Mouse (Mus musculus) midbrain, embryonic 12.5 days (tissue): ENCODE data around the gene 1700019N19Rik. TPM values are rescaled to one million over a fixed set of nuclear protein-coding genes. Genes with fewer than 3 reads are reported as not detected.

Experiments used
- ATAC-seq: fragments of 200-750 bp; cut with Nextera tagmentation; 2 replicates; pipeline ENCODE4 v1.8.0; 2017; ENCODE audit warnings: low read depth, moderate TSS enrichment, moderate library complexity; ENCODE audit not compliant: low FRiP score
- H3K27ac ChIP-seq: fragments of 300-500 bp; sonication (generic); replicated peaks from 2 replicates; pipeline ENCODE4 v1.5.1; 2016; ENCODE audit warnings: mild to moderate bottlenecking
- H3K27me3 ChIP-seq: fragments of 300-500 bp; sonication (generic); 2 replicates; pipeline ENCODE4 v1.6.1; 2016; ENCODE audit warnings: mild to moderate bottlenecking
- H3K36me3 ChIP-seq: fragments of 300-500 bp; sonication (generic); 2 replicates; pipeline ENCODE4 v1.6.1; 2016
- H3K4me1 ChIP-seq: fragments of 300-500 bp; sonication (generic); 2 replicates; pipeline ENCODE4 v1.6.1; 2016
- H3K4me2 ChIP-seq: fragments of 300-500 bp; sonication (generic); replicated peaks from 2 replicates; pipeline ENCODE4 v1.6.1; 2016; ENCODE audit warnings: mild to moderate bottlenecking, moderate library complexity
- H3K4me3 ChIP-seq: fragments of 300-500 bp; sonication (generic); 2 replicates; pipeline ENCODE4 v1.5.1; 2016; ENCODE audit warnings: mild to moderate bottlenecking
- H3K9ac ChIP-seq: fragments of 300-500 bp; sonication (generic); replicated peaks from 2 replicates; pipeline ENCODE4 v1.6.1; 2016; ENCODE audit warnings: mild to moderate bottlenecking, moderate library complexity
- H3K9me3 ChIP-seq: fragments of 300-500 bp; sonication (generic); 2 replicates; pipeline ENCODE4 v1.6.1; 2016; ENCODE audit warnings: mild to moderate bottlenecking
- WGBS: fragments of 180-500 bp; shearing (Covaris S2); methylation state at CpG from one replicate; pipeline ENCODE4 v1.1.7; 2016; 5-methylcytosine and 5-hydroxymethylcytosine counted together
- polyA plus RNA-seq: library from polyadenylated mRNA; unstranded; fragments of >200 nt; fragmentation: Nextera tagmentation; extraction: Ambion mirVana; gene quantifications from 2 replicates; pipeline ENCODE4 v1.2.1, GENCODE M21; 2016

1700019N19Rik gene
- polyA plus RNA-seq, 1 experiment from 2014 or later = not detected

DNA sequence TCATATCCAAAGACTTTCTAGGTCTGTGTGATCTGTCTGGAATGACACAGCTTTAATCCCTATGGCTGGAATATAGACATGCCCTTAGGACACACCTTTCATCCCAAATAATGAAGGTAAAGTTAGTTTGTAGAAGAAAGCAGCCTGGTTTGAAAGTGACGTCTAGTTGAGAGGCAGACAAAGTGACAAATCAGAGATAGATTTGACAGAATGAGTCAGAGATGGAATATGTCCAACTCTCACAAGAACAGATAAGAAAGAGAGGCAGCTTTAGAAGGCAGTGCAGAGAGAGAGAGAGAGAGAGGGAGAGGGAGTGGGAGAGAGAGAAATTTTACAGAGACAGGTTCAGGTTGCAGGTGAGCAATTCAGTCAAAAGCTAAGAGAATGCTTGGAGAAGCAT lies 30.1 kb upstream of the 1700019N19Rik start:
- 89% methylated on average over 1 of the region's 1 CpGs for WGBS
- H3K4me1 ChIP-seq = peaks cover 3% of the 10 kb centered on the region; the same call in 1 of the 2 replicates
- no peak overlapping the region for H3K4me3 ChIP-seq
- no peak overlapping the region for H3K4me2 ChIP-seq
- 0 out of 2 replicates have a peak, but pooled peaks cover 9% of the 10 kb centered on the region for H3K36me3 ChIP-seq
- H3K9me3 ChIP-seq = no peaks in the 10 kb centered on the region
- no peak overlapping the region for H3K27ac ChIP-seq
- ATAC-seq = no peak
- H3K27me3 ChIP-seq = no peaks in the 10 kb centered on the region
- no peak overlapping the region for H3K9ac ChIP-seq

DNA sequence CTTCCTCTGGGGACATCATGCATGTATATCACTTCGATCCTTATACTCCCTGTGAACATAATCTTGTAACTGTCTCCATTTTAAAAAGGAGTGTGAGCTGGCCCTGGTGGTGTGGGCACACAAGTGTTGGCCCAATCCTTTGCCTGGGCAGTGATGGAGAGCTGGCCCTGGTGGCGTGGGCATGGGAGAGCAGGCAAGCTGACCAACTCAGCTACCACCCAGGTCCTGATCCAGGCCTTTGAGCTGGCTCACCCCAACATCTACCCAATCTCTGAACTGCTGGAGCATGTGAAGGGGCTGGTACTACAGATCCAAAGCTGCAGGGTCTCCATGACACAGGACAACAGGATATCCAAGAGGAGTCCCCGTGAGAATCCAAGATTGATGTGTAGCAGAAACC lies 29.0 kb upstream of the 1700019N19Rik start:
- WGBS = 91% methylated on average over 3 of the region's 3 CpGs
- Histone ChIP-seq H3K9ac (no peak overlapping the region), H3K4me3 (no peak overlapping the region)

GRCm38 (mm10) chr19:58822454-58823200 lies 28.4 kb upstream of the 1700019N19Rik start:
- H3K4me2 ChIP-seq = no peak overlapping the region
- H3K27ac ChIP-seq = 0 out of 2 replicates have a peak overlapping the region, but pooled peaks have one; percentile 15
- no peaks in the 10 kb centered on the region for H3K9me3 ChIP-seq
- 76% methylated on average over 20 of the region's 20 CpGs for WGBS
- no peaks in the 10 kb centered on the region for H3K27me3 ChIP-seq
- 0 out of 2 replicates have a peak, but pooled peaks cover 3% of the 10 kb centered on the region for H3K4me1 ChIP-seq
- no peak for ATAC-seq
- H3K36me3 ChIP-seq = 0 out of 2 replicates have a peak, but pooled peaks cover 9% of the 10 kb centered on the region
- H3K9ac ChIP-seq = no peak overlapping the region
- H3K4me3 ChIP-seq = no peak overlapping the region

More for the DNA sequence above, 29.0 kb upstream of the 1700019N19Rik start:
- Histone ChIP-seq H3K4me2 (no peak overlapping the region), H3K4me1 (0 out of 2 replicates have a peak, but pooled peaks cover 3% of the 10 kb centered on the region), H3K9me3 (no peaks in the 10 kb centered on the region), H3K27ac (no peak overlapping the region), H3K36me3 (0 out of 2 replicates have a peak, but pooled peaks cover 9% of the 10 kb centered on the region), H3K27me3 (no peaks in the 10 kb centered on the region)
- no peak for ATAC-seq

GRCm38 (mm10) chr19:58818571-58819415 lies 24.5 kb upstream of the 1700019N19Rik start:
- WGBS = 81% methylated on average over 14 of the region's 14 CpGs
- Histone ChIP-seq H3K27me3 (no peaks in the 10 kb centered on the region), H3K27ac (no peak overlapping the region), H3K36me3 (no peaks in the 10 kb centered on the region), H3K4me2 (no peak overlapping the region), H3K9me3 (no peaks in the 10 kb centered on the region), H3K9ac (no peak overlapping the region), H3K4me1 (0 out of 2 replicates have a peak, but pooled peaks cover 3% of the 10 kb centered on the region), H3K4me3 (no peak overlapping the region)
- ATAC-seq = no peak

DNA sequence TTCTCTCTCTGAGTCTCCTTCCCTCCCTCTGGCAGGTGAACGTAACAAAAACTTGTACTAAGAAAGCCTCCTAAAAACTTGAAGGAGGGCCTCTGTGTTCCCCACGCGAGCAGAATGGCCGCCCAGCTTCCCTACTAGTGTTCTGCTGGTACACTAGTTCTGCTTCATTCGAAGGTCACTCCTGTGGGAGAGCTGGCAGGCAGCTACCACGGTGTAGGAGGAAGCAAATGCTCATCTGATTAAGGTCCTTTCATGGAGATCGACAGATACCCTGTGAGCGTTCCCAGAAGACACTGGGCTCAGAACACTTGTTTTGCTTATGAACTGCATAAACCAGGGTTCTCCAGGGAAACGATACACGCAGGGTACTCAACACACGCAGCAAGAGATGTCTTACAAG lies 23.1 kb upstream of the 1700019N19Rik start:
- Histone ChIP-seq H3K4me3 (no peak overlapping the region), H3K4me1 (0 out of 2 replicates have a peak, but pooled peaks cover under 1% of the 10 kb centered on the region), H3K9ac (no peak overlapping the region), H3K27me3 (no peaks in the 10 kb centered on the region), H3K4me2 (no peak overlapping the region), H3K27ac (no peak overlapping the region), H3K9me3 (no peaks in the 10 kb centered on the region), H3K36me3 (no peaks in the 10 kb centered on the region)
- 90% methylated on average over 11 of the region's 11 CpGs for WGBS
- ATAC-seq = no peak

DNA sequence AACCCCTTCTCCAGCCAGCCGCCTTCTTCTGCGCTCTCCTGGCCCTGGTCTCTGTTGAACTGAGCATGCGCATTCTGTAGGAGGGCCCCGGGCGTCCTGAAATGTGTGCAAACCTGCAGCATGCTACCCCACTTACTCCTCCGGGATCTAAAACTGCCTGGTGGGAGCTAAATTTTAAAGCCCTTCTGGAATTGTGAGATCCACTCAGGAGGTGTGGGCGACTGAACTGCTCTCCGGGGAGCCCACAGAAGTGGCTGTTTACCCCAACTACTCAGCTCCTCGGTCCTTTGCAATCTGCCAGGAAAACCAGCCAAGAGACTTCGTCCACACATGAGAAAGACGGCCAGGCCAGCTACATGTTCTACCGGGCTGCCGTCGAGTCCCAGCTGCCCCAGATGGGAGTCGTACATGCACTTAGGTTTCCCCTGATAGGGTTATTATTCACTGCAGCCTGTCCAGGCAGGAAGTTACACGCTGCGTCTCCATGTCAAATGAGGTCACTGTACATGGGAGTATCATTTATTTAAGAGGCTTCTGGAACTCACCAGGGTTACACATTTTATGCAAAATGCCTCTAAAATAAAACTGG lies 22.3 kb upstream of the 1700019N19Rik start:
- Histone ChIP-seq H3K36me3 (no peaks in the 10 kb centered on the region), H3K4me3 (no peak overlapping the region), H3K4me1 (no peaks in the 10 kb centered on the region), H3K27ac (no peak overlapping the region), H3K4me2 (no peak overlapping the region), H3K9me3 (no peaks in the 10 kb centered on the region), H3K9ac (no peak overlapping the region), H3K27me3 (no peaks in the 10 kb centered on the region)
- 84% methylated on average over 17 of the region's 17 CpGs for WGBS
- ATAC-seq = no peak

DNA sequence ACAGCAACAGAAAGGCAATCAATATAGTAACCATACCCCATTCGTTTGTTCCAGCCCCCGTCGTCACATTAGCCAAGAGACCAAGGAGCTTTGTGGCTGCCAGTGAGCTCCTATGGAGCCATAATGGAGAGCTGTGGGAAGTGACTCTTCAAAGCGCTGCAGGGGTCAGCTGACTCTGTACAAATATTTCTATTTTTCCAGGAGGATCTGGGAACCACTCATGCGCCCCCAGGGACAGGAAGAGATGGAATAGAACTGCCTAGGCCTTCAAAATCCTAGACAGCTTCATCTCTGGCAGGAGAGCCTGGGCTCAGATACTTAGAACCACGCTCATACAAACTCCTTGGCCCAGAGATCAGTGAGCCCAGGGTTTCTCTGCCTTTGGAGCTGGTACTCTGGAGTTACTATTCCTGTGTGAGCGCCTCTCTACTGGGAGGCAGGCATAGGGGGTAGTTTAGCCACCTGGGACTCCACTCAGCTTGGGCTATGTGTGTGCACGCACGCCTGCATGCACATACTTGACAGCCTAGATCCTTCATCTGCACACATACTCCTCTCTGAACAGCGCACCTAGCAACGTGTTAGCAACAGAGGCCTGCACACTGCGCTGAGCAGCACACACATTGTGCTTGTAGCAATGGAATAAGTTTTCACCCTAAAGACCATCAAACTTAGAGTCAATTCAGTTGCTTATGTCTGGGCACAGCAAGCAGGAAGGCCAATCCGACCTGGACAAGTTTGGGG lies 21.1 kb upstream of the 1700019N19Rik start:
- H3K36me3 ChIP-seq = no peaks in the 10 kb centered on the region
- no peaks in the 10 kb centered on the region for H3K4me1 ChIP-seq
- WGBS = 83% methylated on average over 13 of the region's 13 CpGs
- no peaks in the 10 kb centered on the region for H3K27me3 ChIP-seq
- ATAC-seq = no peak
- H3K9me3 ChIP-seq = no peaks in the 10 kb centered on the region
- no peak overlapping the region for H3K27ac ChIP-seq
- no peak overlapping the region for H3K4me3 ChIP-seq
- no peak overlapping the region for H3K9ac ChIP-seq
- H3K4me2 ChIP-seq = no peak overlapping the region

GRCm38 (mm10) chr19:58810536-58810935 lies 16.3 kb upstream of the 1700019N19Rik start:
- no peak overlapping the region for H3K4me2 ChIP-seq
- ATAC-seq = no peak

GRCm38 (mm10) chr19:58808864-58809263 lies 14.6 kb upstream of the 1700019N19Rik start:
- Histone ChIP-seq H3K4me3 (no peak overlapping the region), H3K27me3 (0 out of 2 replicates have a peak, but pooled peaks cover 8% of the 10 kb centered on the region), H3K4me2 (no peak overlapping the region), H3K27ac (no peak overlapping the region), H3K36me3 (0 out of 2 replicates have a peak, but pooled peaks cover 4% of the 10 kb centered on the region), H3K9me3 (no peaks in the 10 kb centered on the region), H3K9ac (no peak overlapping the region), H3K4me1 (no peaks in the 10 kb centered on the region)
- no peak for ATAC-seq
- WGBS = 74% methylated on average over 6 of the region's 6 CpGs

More at GRCm38 (mm10) chr19:58810536-58810935, 16.3 kb upstream of the 1700019N19Rik start:
- Histone ChIP-seq H3K4me3 (no peak overlapping the region), H3K9ac (no peak overlapping the region), H3K36me3 (no peaks in the 10 kb centered on the region), H3K9me3 (no peaks in the 10 kb centered on the region), H3K27ac (no peak overlapping the region), H3K27me3 (0 out of 2 replicates have a peak, but pooled peaks cover 4% of the 10 kb centered on the region), H3K4me1 (no peaks in the 10 kb centered on the region)
- 85% methylated on average over 5 of the region's 5 CpGs for WGBS

GRCm38 (mm10) chr19:58806364-58806763 lies 12.1 kb upstream of the 1700019N19Rik start:
- H3K9me3 ChIP-seq = no peaks in the 10 kb centered on the region
- 0 out of 2 replicates have a peak, but pooled peaks cover 7% of the 10 kb centered on the region for H3K36me3 ChIP-seq
- no peak for ATAC-seq
- H3K27ac ChIP-seq = no peak overlapping the region
- no peaks in the 10 kb centered on the region for H3K4me1 ChIP-seq
- WGBS = 1% methylated on average over 3 of the region's 3 CpGs
- no peak overlapping the region for H3K4me3 ChIP-seq
- 0 out of 2 replicates have a peak, but pooled peaks cover 8% of the 10 kb centered on the region for H3K27me3 ChIP-seq
- H3K9ac ChIP-seq = no peak overlapping the region
- H3K4me2 ChIP-seq = no peak overlapping the region

DNA sequence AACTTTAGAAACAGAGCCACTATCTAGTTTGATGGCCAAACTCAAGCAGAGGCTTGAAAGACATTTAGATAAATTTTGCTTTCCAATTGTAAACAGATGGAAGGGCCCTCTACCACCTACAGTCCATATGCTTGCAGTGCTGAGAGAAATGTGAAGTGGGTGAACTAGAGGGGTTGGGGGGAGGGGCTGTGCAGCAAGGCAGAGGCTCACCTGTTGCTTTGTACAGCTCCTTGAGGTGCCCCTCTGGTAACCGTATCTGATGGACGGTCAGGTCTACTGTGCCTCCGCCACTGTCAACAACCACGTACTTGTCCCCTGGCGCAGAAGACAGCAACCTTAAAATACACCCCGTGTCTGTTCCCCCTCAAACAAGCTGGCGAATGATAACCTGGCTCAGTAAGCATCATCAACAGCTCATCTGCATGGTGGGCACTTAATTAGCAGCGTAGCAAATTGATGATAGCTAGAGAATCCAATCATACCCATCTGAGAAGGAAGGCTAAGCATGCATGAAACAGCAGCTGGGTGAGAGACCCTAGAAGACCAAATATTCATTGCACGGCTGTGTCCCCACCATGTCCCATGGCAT lies 11.0 kb upstream of the 1700019N19Rik start:
- Histone ChIP-seq H3K27me3 (0 out of 2 replicates have a peak, but pooled peaks cover 8% of the 10 kb centered on the region), H3K27ac (no peak overlapping the region), H3K36me3 (0 out of 2 replicates have a peak, but pooled peaks cover 9% of the 10 kb centered on the region), H3K9me3 (no peaks in the 10 kb centered on the region), H3K9ac (no peak overlapping the region), H3K4me2 (no peak overlapping the region), H3K4me3 (no peak overlapping the region), H3K4me1 (no peaks in the 10 kb centered on the region)
- ATAC-seq = no peak
- 92% methylated on average over 9 of the region's 9 CpGs for WGBS
